Comparison of ENCODE assay signal across 18 mouse cellular contexts in the genomic region with DNA sequence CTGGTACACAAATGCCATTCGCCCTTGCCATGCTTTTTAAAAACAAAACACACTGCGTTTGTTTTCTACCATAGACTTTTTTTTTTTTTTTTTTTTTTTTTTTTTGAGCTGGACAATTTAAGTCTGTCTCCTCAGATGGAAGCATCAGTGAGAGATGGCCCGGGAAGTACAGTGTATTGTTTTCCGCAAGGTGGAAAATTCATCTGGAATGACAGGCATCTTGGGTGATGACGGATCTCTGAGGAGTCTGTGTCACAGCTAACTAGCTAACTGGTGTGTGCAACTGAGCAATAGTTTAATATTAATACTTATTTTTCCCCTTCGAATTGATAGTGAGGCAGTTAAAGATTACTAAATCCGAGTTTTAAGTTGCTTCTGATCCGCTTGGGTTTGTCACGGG.
A peak's percentile ranks its signal among the peaks of the same experiment; 100 is the strongest.
DNase-seq lines count a peak whose midpoint lies in the region; ATAC-seq and TF ChIP-seq lines count a peak whose summit lies in the region.
"Had no signal": no experiment of that assay in that cellular context is flagged by ENCODE, and none has a peak within 500 bp of the region (broad histone marks: within the 10 kb centered on the region; RNA-seq: fewer than 3 reads in every experiment).

No protein-coding gene starts in this region.

- TF ChIP-seq EP300 in heart, adult 2 months (IDR thresholded peaks at IDR 0.05; ENCODE audit: insufficient read depth, low read depth, low read length), result no peak

- 56% methylated on average over 9 of the region's 9 CpGs for WGBS in heart, adult 2 months
- WGBS in heart, embryonic 10.5 days, result 78% methylated on average over 9 of the region's 9 CpGs
- WGBS in midbrain, embryonic 11.5 days, result 38% methylated on average over 9 of the region's 9 CpGs
- WGBS in midbrain, postnatal 0 days, result 33% methylated on average over 9 of the region's 9 CpGs

- H3K9ac ChIP-seq in heart, adult 2 months (ENCODE audit: low read depth, low read length), result no peak overlapping the region
- no peak overlapping the region for H3K9ac ChIP-seq in midbrain, embryonic 11.5 days (ENCODE audit: low read length)
- H3K9ac ChIP-seq in midbrain, postnatal 0 days (replicated peaks; ENCODE audit: low read length, poor library complexity, severe bottlenecking), result no peak overlapping the region
- H3K9ac ChIP-seq in ES-E14 (ENCODE audit: insufficient read depth, low read depth, low read length, poor library complexity, severe bottlenecking), result no peak overlapping the region
- H3K9ac ChIP-seq: forebrain, embryonic 15.5 days; heart, embryonic 12.5 days; hindbrain, embryonic 12.5 days had no signal

- H3K27me3 ChIP-seq in heart, adult 2 months (ENCODE audit: control insufficient read depth, insufficient read depth, low read length), result no peaks in the 10 kb centered on the region
- no peaks in the 10 kb centered on the region for H3K27me3 ChIP-seq in heart, embryonic 10.5 days (ENCODE audit: insufficient read depth, poor library complexity, severe bottlenecking)
- H3K27me3 ChIP-seq in midbrain, embryonic 11.5 days (ENCODE audit: control insufficient read depth, insufficient read depth, low read length), result no peaks in the 10 kb centered on the region
- no peaks in the 10 kb centered on the region for H3K27me3 ChIP-seq in midbrain, postnatal 0 days (ENCODE audit: insufficient read depth, low read length)
- H3K27me3 ChIP-seq: forebrain, embryonic 15.5 days; heart, embryonic 12.5 days; hindbrain, embryonic 12.5 days had no signal

- peaks cover 7% of the 10 kb centered on the region for H3K4me1 ChIP-seq in heart, adult 2 months (ENCODE audit: control insufficient read depth, insufficient read depth, low read length)
- 0 out of 2 replicates have a peak, but pooled peaks cover 4% of the 10 kb centered on the region for H3K4me1 ChIP-seq in heart, embryonic 10.5 days
- H3K4me1 ChIP-seq in midbrain, embryonic 11.5 days (ENCODE audit: control insufficient read depth, insufficient read depth, low read length), result peaks cover 18% of the 10 kb centered on the region
- no peaks in the 10 kb centered on the region for H3K4me1 ChIP-seq in midbrain, postnatal 0 days (ENCODE audit: insufficient read depth, low read length)
- H3K4me1 ChIP-seq in ES-E14 (ENCODE audit: control insufficient read depth in 2 of 2, insufficient read depth in 2 of 2, low read length in 2 of 2, poor library complexity in 1 of 2), result no peaks in the 10 kb centered on the region
- H3K4me1 ChIP-seq: forebrain, embryonic 15.5 days; heart, embryonic 12.5 days had no signal

- peak; percentile 55 for ATAC-seq in midbrain, embryonic 11.5 days (ENCODE audit: low FRiP score)
- ATAC-seq in midbrain, postnatal 0 days (ENCODE audit: low FRiP score), result no peak
- ATAC-seq: forebrain, embryonic 15.5 days; hindbrain, embryonic 16.5 days had no signal

- intact Hi-C loops in heart, adult 2 months (cut with DNase I), result loop anchor here (2.0 kb wide), 1 partner anchor 42 kb away; no protein-coding TSS in a partner anchor

- TF ChIP-seq POLR2A in heart, adult 2 months (IDR thresholded peaks at IDR 0.05; ENCODE audit: insufficient read depth, low read depth, low read length), result no peak

- no peak for TF ChIP-seq CTCF in heart, adult 2 months (IDR thresholded peaks at IDR 0.05)
- TF ChIP-seq CTCF in midbrain, postnatal 0 days (IDR thresholded peaks at IDR 0.05), result no peak

- H3K9me3 ChIP-seq in heart, embryonic 10.5 days, result no peaks in the 10 kb centered on the region
- peaks cover 14% of the 10 kb centered on the region for H3K9me3 ChIP-seq in midbrain, embryonic 11.5 days (ENCODE audit: control insufficient read depth, low read length)
- H3K9me3 ChIP-seq in midbrain, postnatal 0 days (ENCODE audit: low read length), result no peaks in the 10 kb centered on the region
- no peaks in the 10 kb centered on the region for H3K9me3 ChIP-seq in ES-E14 (ENCODE audit: control insufficient read depth, insufficient read depth, low read depth, low read length)
- H3K9me3 ChIP-seq: forebrain, embryonic 15.5 days; G1E had no signal

- in situ Hi-C loops in ES-E14 (cut with MboI; ENCODE audit: low sequenced_read_pairs in 2 of 2, unreplicated experiment in 2 of 2), result no loop called here

- H3K27ac ChIP-seq in heart, adult 2 months, result peak overlapping the region; percentile 52
- no peak overlapping the region for H3K27ac ChIP-seq in heart, embryonic 10.5 days
- H3K27ac ChIP-seq in midbrain, embryonic 11.5 days (ENCODE audit: low read depth, low read length), result peak overlapping the region; percentile 59; the same call in 1 of the 2 replicates
- H3K27ac ChIP-seq in midbrain, postnatal 0 days (ENCODE audit: low read depth, low read length), result no peak overlapping the region
- H3K27ac ChIP-seq in ES-E14 (ENCODE audit: insufficient read depth, low read depth, low read length, poor library complexity, severe bottlenecking), result no peak overlapping the region
- H3K27ac ChIP-seq: forebrain, embryonic 15.5 days; hindbrain, embryonic 12.5 days had no signal

- H3K4me3 ChIP-seq in heart, adult 2 months, result no peak overlapping the region
- H3K4me3 ChIP-seq in heart, embryonic 10.5 days, result no peak overlapping the region
- H3K4me3 ChIP-seq in midbrain, embryonic 11.5 days (ENCODE audit: low read depth, low read length), result no peak overlapping the region
- H3K4me3 ChIP-seq in midbrain, postnatal 0 days (ENCODE audit: low read depth, low read length), result no peak overlapping the region
- H3K4me3 ChIP-seq in ES-E14 (ENCODE audit: insufficient read depth in 1 of 2, low read depth in 1 of 2, low read length in 2 of 2, poor library complexity in 1 of 2, severe bottlenecking in 1 of 2), result no peak overlapping the region
- H3K4me3 ChIP-seq: forebrain, embryonic 15.5 days; heart, embryonic 12.5 days; hindbrain, embryonic 12.5 days had no signal

- H3K4me2 ChIP-seq in midbrain, embryonic 11.5 days, result peak overlapping the region; percentile 13; the same call in 1 of the 2 replicates
- H3K4me2 ChIP-seq in midbrain, postnatal 0 days (ENCODE audit: low read depth, low read length, poor library complexity, severe bottlenecking), result no peak overlapping the region
- H3K4me2 ChIP-seq: forebrain, embryonic 15.5 days; heart, embryonic 12.5 days; hindbrain, embryonic 12.5 days had no signal

- H3K36me3 ChIP-seq in heart, adult 2 months (ENCODE audit: control insufficient read depth, insufficient read depth, low read length), result peaks cover 7% of the 10 kb centered on the region
- H3K36me3 ChIP-seq in heart, embryonic 10.5 days, result no peaks in the 10 kb centered on the region
- no peaks in the 10 kb centered on the region for H3K36me3 ChIP-seq in midbrain, embryonic 11.5 days (ENCODE audit: control insufficient read depth, insufficient read depth, low read length)
- no peaks in the 10 kb centered on the region for H3K36me3 ChIP-seq in midbrain, postnatal 0 days (ENCODE audit: insufficient read depth, low read length)
- H3K36me3 ChIP-seq in ES-E14 (ENCODE audit: control insufficient read depth, insufficient read depth, low read length, poor library complexity, severe bottlenecking), result no peaks in the 10 kb centered on the region
- H3K36me3 ChIP-seq: forebrain, embryonic 15.5 days; G1E; heart, embryonic 12.5 days; hindbrain, embryonic 12.5 days had no signal

- no peaks in the 10 kb centered on the region for H3K79me2 ChIP-seq in heart, adult 2 months (replicated peaks; ENCODE audit: control insufficient read depth, insufficient read depth, low read length)

- no peak for DNase-seq in heart, adult 2 months
- DNase-seq in heart, embryonic 10.5 days (ENCODE audit: low spot score), result no peak
- DNase-seq in midbrain, embryonic 11.5 days (ENCODE audit: low spot score, missing footprints), result no peak
- no peak for DNase-seq in midbrain, postnatal 0 days (ENCODE audit: low spot score)
- no peak for DNase-seq in ES-E14 (ENCODE audit: low read depth, low spot score)
- peak; percentile 57 for DNase-seq in Muller cell, postnatal 12 days (ENCODE audit: inconsistent ontology term)
- DNase-seq in cerebellum, postnatal 10 days, result no peak
- DNase-seq: adrenal gland, postnatal 10 days; cerebellum, adult 11-12 months; cerebellum, adult 9-10 months; cerebellum, postnatal 36 days; gastrocnemius, postnatal 10 days; kidney, adult 11 months had no signal

TF ChIP-seq in ES-E14, 5 proteins besides CTCF, POLR2A, EP300 and RAD21:
- no peak for TF ChIP-seq MAFK (IDR thresholded peaks at IDR 0.05; ENCODE audit: insufficient read depth, low read depth, low read length)
- TF ChIP-seq ZNF384 (IDR thresholded peaks at IDR 0.05; ENCODE audit: low read depth, low read length), result 0 out of 2 replicates have a peak, but pooled peaks have one; percentile 37

Comparison
In these comparisons a context has a peak if more than half of its experiments do, and no peak if none do; other contexts are left out.
1. H3K27ac ChIP-seq: peak in heart, adult 2 months (single experiment) and midbrain, embryonic 11.5 days (single experiment); none in heart, embryonic 10.5 days (single experiment), midbrain, postnatal 0 days (single experiment) and ES-E14 (single experiment).